Mouse (Mus musculus) C2C12 (cell line): ENCODE measurements around the gene Ppp2r3a. TPM values are rescaled to one million over a fixed set of nuclear protein-coding genes. Genes with fewer than 3 reads are reported as not detected.

Source experiments
- H3K27me3 ChIP-seq: one replicate; pipeline ENCODE4 v1.6.1; 2011; ENCODE audit not compliant: control insufficient read depth, insufficient read depth, insufficient read length
- H3K36me3 ChIP-seq: one replicate; pipeline ENCODE4 v1.6.1; 2011; ENCODE audit not compliant: control insufficient read depth, insufficient read depth
- H3K4me3 ChIP-seq: one replicate; pipeline ENCODE4 v1.5.1; 2011; ENCODE audit warnings: mild to moderate bottlenecking, control low read depth; ENCODE audit not compliant: poor library complexity, insufficient read depth, severe bottlenecking
- H3K79me2 ChIP-seq: one replicate; pipeline ENCODE4 v1.6.1; 2011; ENCODE audit not compliant: control insufficient read depth, insufficient read depth
- H3K79me3 ChIP-seq: one replicate; pipeline ENCODE4 v1.6.1; 2011; ENCODE audit warnings: low read depth, control low read depth
- H3ac ChIP-seq: one replicate; pipeline ENCODE3; 2011; ENCODE audit warnings: low read depth; ENCODE audit not compliant: control insufficient read depth, insufficient read length
- CEBPB ChIP-seq: IDR thresholded peaks from one replicate; pipeline ENCODE4 v1.6.1; 2011; ENCODE audit warnings: low read depth, mild to moderate bottlenecking, control low read depth, moderate library complexity
- CTCF ChIP-seq: IDR thresholded peaks from one replicate; pipeline ENCODE4 v1.5.1; 2011; ENCODE audit not compliant: control insufficient read depth, insufficient read depth, insufficient read length
- FOSL1 ChIP-seq: IDR thresholded peaks from one replicate; pipeline ENCODE4 v1.8.0; 2011; ENCODE audit warnings: mild to moderate bottlenecking, low read length; ENCODE audit not compliant: poor library complexity, insufficient read depth, severe bottlenecking
- MAX ChIP-seq: IDR thresholded peaks from one replicate; pipeline ENCODE4 v1.6.1; 2011; ENCODE audit warnings: mild to moderate bottlenecking, control low read depth
- MYOD1 ChIP-seq: IDR thresholded peaks from one replicate; pipeline ENCODE4 v1.6.1; 2011; ENCODE audit warnings: low read depth; ENCODE audit not compliant: control insufficient read depth, insufficient read length
- MYOG ChIP-seq: IDR thresholded peaks from one replicate; pipeline ENCODE4 v1.6.1; 2011; ENCODE audit not compliant: control insufficient read depth, insufficient read length; ENCODE audit errors: extremely low read depth
- USF1 ChIP-seq: IDR thresholded peaks from one replicate; pipeline ENCODE4 v1.6.1; 2011; ENCODE audit warnings: low read depth, mild to moderate bottlenecking, control low read depth, moderate library complexity
- polyA plus RNA-seq: library from polyadenylated mRNA; unstranded; fragments of >200 nt; fragmentation: generic; extraction: Trizol; gene quantifications from one replicate; pipeline ENCODE4 v1.2.1, GENCODE M21; 2012; ENCODE audit warnings: missing spikeins

Ppp2r3a gene
- polyA plus RNA-seq, 1 experiment = 2.4 TPM

DNA sequence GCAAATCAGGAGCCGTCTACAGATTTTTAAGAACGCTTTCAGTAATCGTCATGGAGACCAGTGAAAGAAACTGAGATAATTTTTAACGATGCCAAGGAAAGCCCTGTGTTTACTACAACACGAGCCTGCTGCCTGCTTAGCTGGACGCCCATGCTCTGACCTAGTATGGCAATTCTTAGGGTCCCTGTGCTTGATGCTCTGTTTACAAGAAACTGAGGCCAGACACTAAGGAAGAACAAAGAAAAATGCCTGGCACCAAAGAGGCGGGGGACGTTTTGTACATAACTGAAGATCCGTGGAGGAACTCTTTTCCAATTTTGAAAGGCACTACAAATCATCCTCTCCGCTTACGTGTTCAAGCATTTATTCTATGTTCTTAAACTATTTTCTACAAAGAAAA is 1.1 kb downstream of the Ppp2r3a start:
- peaks cover 39% of the 10 kb centered on the region for H3K79me2 ChIP-seq

GRCm38 (mm10) chr9:101249626-101250025 is 2.0 kb downstream of the Ppp2r3a start:
- TF ChIP-seq CEBPB (no peak), MAX (no peak), CTCF (no peak), MYOG (no peak), MYOD1 (no peak), USF1 (no peak), FOSL1 (no peak)
- no peak overlapping the region for H3K4me3 ChIP-seq

More for the DNA sequence above, 1.1 kb downstream of the Ppp2r3a start:
- H3K27me3 ChIP-seq = no peaks in the 10 kb centered on the region
- peak overlapping the region; percentile 46 for H3K4me3 ChIP-seq
- no peaks in the 10 kb centered on the region for H3K36me3 ChIP-seq
- H3K79me3 ChIP-seq = peaks cover 7% of the 10 kb centered on the region
- TF ChIP-seq USF1 (no peak), FOSL1 (no peak), MYOD1 (no peak), MAX (no peak), MYOG (no peak), CTCF (no peak), CEBPB (no peak)
- peak overlapping the region; percentile 49 for H3ac ChIP-seq

GRCm38 (mm10) chr9:101247541-101247940 is 4.1 kb downstream of the Ppp2r3a start:
- Histone ChIP-seq H3K4me3 (no peak overlapping the region), H3K36me3 (no peaks in the 10 kb centered on the region), H3K79me3 (peaks cover 9% of the 10 kb centered on the region), H3ac (no peak overlapping the region), H3K27me3 (no peaks in the 10 kb centered on the region), H3K79me2 (peaks cover 61% of the 10 kb centered on the region)
- no peak for TF ChIP-seq FOSL1
- TF ChIP-seq CTCF = no peak
- TF ChIP-seq CEBPB = no peak
- no peak for TF ChIP-seq MYOG
- no peak for TF ChIP-seq USF1
- TF ChIP-seq MYOD1 = no peak
- no peak for TF ChIP-seq MAX

More at GRCm38 (mm10) chr9:101249626-101250025, 2.0 kb downstream of the Ppp2r3a start:
- H3K79me2 ChIP-seq = peaks cover 47% of the 10 kb centered on the region
- H3K36me3 ChIP-seq = no peaks in the 10 kb centered on the region
- H3ac ChIP-seq = no peak overlapping the region
- peaks cover 9% of the 10 kb centered on the region for H3K79me3 ChIP-seq
- H3K27me3 ChIP-seq = no peaks in the 10 kb centered on the region

GRCm38 (mm10) chr9:101245493-101245892 is 6.1 kb downstream of the Ppp2r3a start:
- Histone ChIP-seq H3K36me3 (no peaks in the 10 kb centered on the region), H3K79me3 (peaks cover 14% of the 10 kb centered on the region), H3ac (no peak overlapping the region), H3K4me3 (no peak overlapping the region), H3K27me3 (no peaks in the 10 kb centered on the region), H3K79me2 (peaks cover 70% of the 10 kb centered on the region)
- TF ChIP-seq USF1 = no peak
- no peak for TF ChIP-seq MYOG
- no peak for TF ChIP-seq FOSL1
- no peak for TF ChIP-seq MYOD1
- TF ChIP-seq MAX = no peak

- peaks cover 61% of the 10 kb centered on the region for H3K79me2 ChIP-seq
- H3K4me3 ChIP-seq = no peak overlapping the region
- H3K27me3 ChIP-seq = no peaks in the 10 kb centered on the region
- H3K36me3 ChIP-seq = no peaks in the 10 kb centered on the region
- H3ac ChIP-seq = no peak overlapping the region
- H3K79me3 ChIP-seq = peaks cover 10% of the 10 kb centered on the region
- no peak for TF ChIP-seq CTCF
- peak; percentile 52 for TF ChIP-seq FOSL1
These were observed 7.9 kb downstream of the Ppp2r3a start for GRCm38 (mm10) chr9:101243711-101244110.

GRCm38 (mm10) chr9:101240161-101240560 is 11.4 kb downstream of the Ppp2r3a start:
- Histone ChIP-seq H3K36me3 (no peaks in the 10 kb centered on the region), H3K27me3 (no peaks in the 10 kb centered on the region), H3K4me3 (no peak overlapping the region), H3ac (no peak overlapping the region), H3K79me3 (peaks cover 8% of the 10 kb centered on the region), H3K79me2 (peaks cover 48% of the 10 kb centered on the region)
- no peak for TF ChIP-seq MAX
